Mouse (Mus musculus) heart, postnatal 4 days (tissue): ENCODE measurements around the gene March8. TPM values are rescaled to one million over a fixed set of nuclear protein-coding genes. Genes with fewer than 3 reads are reported as not detected.

ENCODE experiments used
- DNase-seq: peaks from one replicate; pipeline ENCODE4 v3.0.0; 2021
- total RNA-seq, 2 experiments: library from RNA; stranded (reverse); gene quantifications; 2 replicates each; pipeline ENCODE4 v1.2.3; 2021

March8 gene
- total RNA-seq, 2 experiments from 2014 or later, result 42.2 to 43.0 TPM

DNA sequence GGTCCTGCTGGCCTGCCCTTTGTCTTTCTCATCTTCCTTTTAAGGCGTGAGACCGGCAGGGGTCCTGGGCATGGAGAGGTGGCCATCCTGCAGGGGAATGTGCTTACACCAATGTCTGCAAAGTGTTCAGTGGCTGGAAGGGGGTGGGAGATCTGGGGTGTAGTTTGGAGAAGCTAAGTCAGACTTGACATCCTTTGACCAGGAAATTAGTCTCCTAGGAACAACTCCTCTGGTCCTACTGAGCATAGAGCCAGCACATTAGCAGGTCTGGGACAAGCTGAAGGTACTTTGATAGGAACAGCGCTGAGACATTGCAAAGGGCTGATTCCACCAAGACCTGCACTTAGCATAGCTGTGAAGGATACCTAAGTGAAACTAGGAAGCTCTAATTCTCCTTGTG is 73.9 kb downstream of the March8 start:
- DNase-seq, result no peak

DNA sequence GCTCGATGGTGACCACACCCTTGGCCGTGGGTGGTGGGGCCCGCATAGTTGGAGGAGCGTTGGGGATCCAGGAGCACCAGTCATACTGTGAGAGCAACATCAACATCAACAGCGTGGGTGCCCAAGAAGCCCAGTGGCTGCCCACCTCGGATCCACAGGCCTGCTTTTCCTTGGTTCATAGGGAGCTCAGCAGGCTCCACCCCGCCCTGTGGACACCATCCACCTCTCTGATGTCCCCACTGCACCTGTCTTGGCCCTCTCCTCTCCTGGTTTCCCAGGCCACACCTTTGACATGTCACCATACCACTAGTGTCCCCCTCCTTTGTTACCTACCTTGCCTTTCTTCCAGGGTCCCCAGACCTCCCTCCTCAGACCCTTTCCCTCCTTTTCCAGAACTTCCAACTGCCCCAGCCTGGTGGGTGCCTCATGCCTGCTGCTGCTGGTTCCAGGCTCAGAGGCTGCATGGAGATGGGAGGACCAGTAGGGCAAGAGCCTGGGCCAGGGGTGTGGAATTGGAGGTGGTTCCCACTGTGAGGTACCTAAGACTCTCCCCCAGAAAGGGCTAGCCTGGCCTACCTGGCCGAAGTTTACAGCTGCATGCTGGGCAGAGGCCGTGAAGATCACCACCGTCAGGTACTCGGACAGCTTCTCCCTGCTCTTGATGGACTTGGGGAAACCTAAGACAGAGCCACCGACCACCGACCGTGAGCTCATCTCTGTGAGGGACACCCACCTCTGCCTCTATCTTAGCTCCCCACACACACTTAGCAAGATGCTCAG is 74.9 kb downstream of the March8 start:
- DNase-seq, result no peak

DNA sequence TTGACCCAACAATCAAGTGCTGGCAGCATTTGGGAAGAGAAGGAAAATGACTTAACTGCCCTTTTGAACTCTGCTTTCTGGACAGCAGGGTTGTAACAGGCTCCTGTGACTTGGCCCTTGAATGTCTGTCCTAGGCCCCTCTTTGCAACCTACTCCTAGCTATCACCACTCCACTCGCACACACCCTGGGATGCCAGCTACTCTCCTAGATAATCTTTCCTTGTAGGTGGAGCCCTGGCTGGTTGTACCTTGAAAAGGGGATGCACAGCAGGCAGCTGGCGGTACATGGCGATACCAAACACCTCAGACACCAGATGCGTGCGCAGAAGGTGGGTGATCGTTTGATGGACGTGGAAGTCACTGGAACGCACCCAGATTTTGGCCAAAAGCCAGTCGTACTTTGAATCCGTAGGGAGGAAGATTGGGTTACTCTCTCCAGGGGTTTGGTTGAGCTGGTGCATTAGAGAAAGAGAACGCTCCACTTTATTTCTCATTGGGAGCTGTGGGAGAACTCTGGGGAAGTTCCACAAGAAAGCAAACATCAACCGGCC is 77.4 kb downstream of the March8 start:
- DNase-seq, result no peak

DNA sequence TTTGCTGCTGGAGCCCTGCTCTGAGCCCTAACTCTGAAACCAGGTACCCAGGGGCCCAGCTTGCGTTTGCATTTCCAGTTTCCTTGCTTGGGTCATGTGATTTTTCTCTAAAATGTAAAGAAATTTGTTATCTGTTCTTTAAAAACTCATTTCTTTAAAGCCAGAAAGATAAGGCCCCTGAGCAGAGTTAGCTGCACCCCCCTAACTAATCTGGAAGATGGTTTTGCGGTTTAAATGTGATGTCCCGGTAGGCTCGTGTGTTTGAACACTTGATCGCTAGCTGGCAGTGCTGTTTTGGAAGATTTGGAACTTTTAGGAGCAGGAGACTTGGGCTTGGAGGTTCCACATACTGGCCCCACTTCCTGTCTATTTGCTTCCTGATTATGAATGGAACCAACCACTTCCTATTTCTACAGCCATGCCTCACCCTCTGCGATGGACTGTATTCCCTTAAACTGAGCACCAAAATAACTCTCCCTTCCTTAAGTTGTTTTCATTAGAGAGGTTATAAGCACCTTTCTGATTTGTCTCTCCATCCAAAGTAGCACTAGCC is 78.3 kb downstream of the March8 start:
- DNase-seq, result no peak

DNA sequence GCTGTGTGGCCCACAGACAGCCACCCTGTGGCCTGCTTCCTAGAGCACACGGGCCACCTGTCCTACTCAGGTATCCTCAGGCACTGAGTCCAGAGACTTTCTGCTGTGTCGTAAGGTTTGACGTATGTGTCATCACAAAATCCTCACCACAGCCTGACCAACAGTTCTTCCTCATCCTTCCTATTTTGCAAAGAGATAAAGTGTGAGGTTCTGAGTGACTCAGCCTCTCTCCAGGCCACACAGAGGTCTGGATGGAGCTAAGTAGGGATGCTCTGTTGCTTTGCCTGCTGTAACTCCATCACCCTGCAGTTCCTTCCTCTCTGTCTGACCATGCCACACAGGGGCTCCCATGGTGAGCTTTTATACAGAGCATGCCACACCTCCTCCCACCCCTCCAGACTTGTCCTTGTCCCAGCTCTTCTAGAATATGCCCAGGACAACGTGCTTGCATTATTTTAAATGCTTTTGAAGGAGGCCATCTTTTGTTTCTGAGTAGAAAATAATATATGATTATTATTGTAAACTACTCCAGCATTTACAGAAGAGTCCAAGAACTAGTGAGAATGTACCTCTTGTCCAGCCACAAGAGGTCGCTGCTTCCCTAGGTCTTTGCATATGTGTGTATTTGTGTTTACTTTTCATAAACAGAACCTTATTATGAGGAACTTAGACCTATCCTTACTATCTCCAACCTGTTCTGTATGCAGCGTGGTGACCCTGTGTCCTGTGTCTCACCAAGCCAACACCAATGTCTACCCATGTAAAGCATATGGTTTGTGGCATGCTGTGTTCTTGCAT is 79.9 kb downstream of the March8 start:
- peak; percentile 43 for DNase-seq

DNA sequence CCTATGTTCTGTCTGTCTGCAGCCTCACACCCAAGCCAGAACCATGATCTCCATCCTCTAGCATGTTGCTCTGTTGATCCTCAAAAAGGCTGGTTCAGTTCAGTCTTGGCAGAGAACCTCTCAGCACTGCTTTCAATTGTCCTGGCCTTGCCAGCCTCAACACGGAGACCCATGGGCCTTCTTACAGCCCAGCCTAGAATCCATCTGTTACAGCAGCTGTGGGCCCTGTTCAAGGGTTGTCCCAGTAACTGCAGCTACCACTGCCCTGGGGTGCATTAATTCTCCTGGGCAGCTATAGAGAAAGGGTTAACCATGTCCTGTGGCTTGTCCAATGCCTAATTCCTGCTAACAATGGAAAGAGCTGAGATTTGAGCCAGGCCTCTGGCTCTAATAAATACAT is 80.7 kb downstream of the March8 start:
- DNase-seq, result no peak

DNA sequence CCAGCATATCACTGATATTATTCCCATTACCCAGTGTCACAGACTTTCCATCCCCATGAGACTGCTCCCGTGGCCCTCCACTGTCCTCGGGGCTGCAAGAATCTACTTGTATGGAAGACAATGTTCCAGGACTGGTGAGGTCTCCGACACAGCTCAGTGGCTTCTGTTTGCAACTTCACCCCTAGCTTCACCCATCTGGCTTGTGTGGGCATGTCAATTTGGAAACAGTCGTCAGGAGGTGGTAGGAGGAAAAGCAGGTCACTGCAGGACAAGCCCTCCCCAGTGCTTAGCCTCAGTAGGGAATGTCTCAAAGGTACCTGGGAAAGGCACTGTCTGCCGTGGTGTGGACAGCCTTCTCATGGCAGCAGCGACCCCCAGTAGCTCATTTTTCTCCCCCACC is 81.9 kb downstream of the March8 start:
- no peak for DNase-seq

DNA sequence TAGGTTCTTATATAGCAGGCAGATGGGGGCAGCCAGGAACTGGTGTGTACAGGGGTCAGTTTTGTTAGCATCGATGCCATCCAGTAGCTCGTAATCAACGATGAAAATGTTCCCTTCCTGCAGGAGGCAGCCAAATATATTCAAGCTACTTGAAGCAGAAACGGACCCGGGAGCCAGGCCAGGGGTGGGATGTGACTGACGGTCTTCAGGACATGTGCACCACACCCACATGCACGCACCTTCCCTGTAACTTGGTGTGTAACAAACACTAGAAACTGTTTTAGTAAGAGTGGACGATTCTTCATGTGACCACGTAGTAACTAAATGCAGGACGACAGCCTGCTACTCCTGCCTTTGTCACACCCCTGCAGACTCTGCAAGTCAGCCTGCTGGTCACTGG is 82.4 kb downstream of the March8 start:
- no peak for DNase-seq

DNA sequence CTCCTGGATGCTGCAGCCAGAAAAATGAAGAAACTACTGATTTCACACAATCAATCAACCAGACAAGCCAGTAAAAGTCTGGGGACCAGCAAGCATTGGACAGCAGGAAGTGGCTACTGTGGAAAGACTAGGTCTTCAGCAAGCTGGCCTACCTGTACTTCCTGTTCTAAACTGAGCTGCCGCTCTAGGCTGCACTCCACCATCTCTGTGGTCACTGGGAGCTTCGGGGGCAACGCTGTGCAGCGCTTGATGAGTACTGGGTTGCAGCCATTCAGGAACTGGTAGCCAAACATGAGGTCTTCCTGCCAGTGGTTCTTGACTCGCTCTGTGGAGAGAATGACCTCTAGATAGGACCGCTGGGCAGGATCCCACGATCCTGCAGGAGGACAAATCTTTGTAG is 85.2 kb downstream of the March8 start:
- DNase-seq, result no peak

DNA sequence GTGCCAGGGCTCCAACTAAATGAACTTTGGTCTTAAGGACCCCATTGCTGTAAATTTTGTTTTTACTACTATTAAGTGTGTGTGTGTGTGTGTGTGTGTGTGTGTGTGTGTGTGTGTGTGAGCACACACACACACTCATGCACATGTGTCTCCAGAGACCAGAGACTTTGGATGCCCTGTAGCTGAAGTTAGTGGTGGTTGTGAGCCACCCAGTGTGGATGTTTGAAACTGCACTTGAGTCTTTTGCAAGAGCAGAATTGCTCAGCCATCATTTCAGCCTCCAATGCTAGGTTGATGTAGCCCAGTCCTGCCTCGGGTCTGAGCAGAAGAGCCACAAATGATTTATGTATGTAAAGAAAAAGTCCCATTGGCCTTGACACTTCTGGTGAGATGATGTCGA is 85.8 kb downstream of the March8 start:
- peak; percentile 32 for DNase-seq

DNA sequence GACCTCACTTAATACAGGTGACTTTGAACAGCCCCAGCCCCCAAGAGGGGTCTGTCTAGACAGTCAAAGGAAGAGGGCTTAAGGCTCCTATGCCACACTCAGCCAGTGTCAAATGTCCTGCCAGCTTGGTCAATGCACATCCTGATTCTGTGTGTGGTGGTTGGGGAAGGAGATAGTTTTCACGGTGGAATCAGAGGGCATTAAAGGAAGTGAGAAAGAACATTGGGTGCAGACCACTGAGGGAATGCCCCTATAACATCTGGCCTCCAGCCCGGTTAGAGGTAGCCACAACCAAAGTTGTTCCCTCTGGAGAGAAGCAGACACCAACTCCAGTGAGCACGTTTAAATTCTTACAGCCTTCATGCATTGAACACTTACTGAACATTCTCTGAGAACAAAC is 89.7 kb downstream of the March8 start:
- no peak for DNase-seq

DNA sequence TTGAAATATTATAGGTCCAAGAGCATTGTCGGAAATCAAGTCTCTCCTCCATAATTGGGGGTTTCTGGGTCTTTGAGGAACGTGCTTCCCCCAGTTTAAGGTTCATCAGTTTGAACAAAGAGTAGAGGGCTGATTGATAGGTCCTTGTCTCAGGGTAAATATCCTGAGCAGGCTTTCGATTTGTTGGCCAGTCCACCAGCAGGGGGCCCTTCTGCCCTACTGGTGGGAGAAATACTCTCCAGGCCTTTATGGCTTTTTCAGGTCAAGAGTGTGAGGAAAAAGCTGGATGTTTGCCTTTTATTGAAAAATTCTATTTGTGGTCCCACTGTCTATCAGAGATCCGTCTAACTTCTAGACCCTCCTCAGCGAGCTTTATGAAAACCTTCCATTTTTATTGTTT is 90.5 kb downstream of the March8 start:
- peak; percentile 37 for DNase-seq

DNA sequence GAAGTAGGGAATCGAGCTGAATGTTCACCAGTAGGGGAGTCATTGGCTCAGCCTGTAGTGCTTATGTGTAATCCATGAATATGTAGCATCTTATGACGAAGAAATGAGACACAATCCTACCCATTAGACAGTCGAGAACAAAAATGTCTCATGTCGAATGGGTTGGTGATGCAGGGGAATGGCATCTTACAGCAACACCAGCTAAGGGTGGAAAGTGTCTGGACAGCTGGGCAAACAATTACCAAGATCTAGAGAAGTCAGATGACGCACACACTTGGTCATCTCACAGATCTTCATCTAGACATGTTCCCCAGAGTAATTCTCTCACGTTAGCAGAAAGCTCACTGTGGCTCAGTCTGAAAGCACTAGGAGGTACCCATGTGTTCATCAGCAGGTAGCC is 101.0 kb downstream of the March8 start:
- no peak for DNase-seq

DNA sequence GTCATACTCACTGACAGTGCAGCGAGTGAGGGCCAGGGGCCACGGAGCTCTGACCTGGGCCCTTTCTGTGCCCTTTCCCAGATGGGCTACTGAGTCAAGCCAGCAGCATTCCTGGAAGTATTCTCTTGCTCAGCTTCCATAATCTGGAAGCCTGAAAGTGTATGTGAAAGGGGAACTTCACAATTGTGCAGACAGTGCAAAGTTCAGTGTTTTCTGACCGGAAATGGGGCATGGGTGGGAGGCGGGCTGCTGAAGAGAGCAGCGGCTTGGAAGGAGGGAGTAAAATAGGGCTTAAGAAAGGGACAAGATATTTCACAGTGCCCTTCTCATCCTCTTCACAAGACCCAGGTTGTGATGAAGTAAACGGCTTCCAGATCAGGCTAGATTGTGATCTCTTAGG is 101.7 kb downstream of the March8 start:
- no peak for DNase-seq

DNA sequence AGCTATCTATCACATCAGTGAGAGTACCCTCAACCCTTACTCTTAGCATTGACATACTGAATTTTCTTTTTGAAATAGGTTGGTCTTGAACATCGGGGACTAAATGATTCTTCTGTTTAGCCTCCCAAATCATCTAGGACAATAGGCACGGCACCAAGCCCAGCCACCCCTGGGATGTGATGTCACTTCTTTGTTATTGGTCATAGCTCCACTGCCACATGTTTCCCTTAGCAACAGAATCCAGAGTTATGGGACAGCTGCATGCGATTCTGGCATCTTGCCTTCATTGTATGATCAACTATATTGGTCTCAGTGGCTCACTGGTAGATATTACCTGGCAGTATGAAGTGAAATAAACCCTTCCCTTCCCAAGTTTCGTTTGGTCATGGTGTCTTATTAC is 102.6 kb downstream of the March8 start:
- no peak for DNase-seq

DNA sequence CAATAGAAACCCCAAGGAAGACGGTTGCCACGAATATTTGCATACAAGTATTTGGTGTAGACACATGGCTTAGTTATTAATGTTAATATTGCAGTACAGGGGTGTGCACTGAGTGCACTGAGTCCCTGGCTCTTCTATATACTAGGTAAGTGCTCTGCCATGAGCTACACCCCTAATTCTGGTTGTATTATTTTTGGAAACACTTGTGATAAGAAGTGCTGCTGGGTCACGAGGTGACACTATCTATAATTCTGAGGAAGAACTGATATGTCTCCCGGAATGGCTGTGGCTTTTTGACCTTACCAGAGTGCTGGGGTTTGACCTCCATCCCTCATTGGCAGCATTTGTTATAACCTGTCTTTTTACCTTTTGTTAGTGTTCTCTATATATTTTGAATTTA is 103.0 kb downstream of the March8 start:
- peak; percentile 10 for DNase-seq

DNA sequence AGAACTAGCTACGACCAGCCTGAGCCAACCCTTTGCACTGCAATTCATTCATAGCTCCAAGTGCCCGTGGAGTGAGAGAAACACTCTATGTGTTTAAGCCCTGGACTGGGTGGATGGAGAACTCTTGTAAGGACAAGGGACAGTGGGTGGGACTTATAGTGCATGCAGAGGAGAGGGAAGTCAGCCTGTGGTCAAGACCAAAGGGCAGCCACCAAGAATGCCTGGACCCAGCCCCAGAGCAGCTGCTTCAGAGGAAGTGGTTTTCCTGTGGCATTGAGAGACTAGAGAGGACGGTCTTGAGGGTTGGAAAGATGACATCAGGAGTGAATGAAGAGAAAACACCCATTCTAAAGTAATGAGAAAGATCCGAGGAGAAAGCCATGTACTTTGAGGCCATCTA is 118.0 kb downstream of the March8 start:
- no peak for DNase-seq

DNA sequence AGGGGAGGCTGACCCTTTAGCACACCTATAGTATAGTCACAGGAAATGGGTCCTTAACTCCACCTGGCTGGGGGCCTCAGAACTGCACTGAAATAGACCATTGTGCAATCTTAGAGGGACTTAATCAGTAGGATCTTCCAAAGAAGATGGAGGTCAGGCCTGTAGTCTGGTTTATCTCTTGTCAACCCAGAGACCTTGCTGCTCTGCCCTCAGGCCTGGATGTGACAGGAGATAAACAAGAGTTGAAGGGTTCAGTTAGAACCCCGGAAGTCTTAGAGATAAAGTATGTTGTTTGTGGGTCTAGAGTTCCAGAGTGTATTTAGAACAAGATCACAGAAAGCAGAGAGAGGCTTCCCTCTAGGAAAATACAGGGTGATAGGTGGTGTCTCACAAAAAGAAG is 118.7 kb downstream of the March8 start:
- DNase-seq, result no peak

DNA sequence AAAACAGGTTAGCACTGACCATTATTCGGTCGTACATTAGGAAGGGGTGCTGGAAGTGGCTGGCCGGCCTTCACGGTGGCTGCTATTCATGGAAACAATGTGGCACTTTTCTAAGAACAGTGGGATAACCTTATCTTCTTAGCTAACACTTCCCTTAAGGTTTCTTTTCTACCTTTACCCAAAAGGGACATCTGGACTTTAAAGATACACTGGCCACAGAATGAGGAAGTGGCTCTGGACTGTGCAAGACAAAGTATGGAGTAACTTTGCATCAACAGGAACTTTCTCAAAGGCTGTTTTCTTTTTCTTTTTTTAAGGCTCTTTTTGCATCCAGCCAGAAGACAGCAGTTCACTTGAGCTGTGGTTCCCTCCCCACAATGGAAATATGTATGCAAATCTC is 120.9 kb downstream of the March8 start:
- no peak for DNase-seq
